Mouse (Mus musculus): ENCODE measurements at regions not wholly inside any gene's neighbourhood (a gene's known extent, or its start where the extent isn't known, plus 50 kb on each side); places are given as distances from the start of the nearest gene placed in this dataset.

GRCm38 (mm10) chrX:70261360-70261759, 103.5 kb downstream of the Ids start:
- no peak for DNase-seq (ENCODE audit: low spot score in 2 of 2)

- DNase-seq (ENCODE audit: low spot score in 2 of 2), result no peak
Measured at GRCm38 (mm10) chrX:70216011-70216410, 148.9 kb downstream of the Ids start.

- DNase-seq (ENCODE audit: low spot score in 2 of 2), result no peak
Measured at GRCm38 (mm10) chrX:70184427-70185090, 180.3 kb downstream of the Ids start.

GRCm38 (mm10) chrX:70169737-70170136, 195.1 kb downstream of the Ids start:
- DNase-seq (ENCODE audit: low spot score in 2 of 2), result no peak

- DNase-seq (ENCODE audit: low spot score in 2 of 2), result peak in 1 of 2 experiments; percentile 22
Measured at GRCm38 (mm10) chrX:70161011-70161410, 203.9 kb downstream of the Ids start.

Measured in layer of hippocampus, postnatal 14 days (tissue).